Mouse (Mus musculus) c-Kit-positive CD71-positive TER-119-positive erythroid progenitor cells, embryonic 14.5 days (primary cell): ENCODE measurements around the gene Rps6ka5.

Experiments used
- DNase-seq: peaks from one replicate; pipeline ENCODE4 v3.0.0-alpha.2; 2013; ENCODE audit warnings: low spot score

Gene Rps6ka5

DNA sequence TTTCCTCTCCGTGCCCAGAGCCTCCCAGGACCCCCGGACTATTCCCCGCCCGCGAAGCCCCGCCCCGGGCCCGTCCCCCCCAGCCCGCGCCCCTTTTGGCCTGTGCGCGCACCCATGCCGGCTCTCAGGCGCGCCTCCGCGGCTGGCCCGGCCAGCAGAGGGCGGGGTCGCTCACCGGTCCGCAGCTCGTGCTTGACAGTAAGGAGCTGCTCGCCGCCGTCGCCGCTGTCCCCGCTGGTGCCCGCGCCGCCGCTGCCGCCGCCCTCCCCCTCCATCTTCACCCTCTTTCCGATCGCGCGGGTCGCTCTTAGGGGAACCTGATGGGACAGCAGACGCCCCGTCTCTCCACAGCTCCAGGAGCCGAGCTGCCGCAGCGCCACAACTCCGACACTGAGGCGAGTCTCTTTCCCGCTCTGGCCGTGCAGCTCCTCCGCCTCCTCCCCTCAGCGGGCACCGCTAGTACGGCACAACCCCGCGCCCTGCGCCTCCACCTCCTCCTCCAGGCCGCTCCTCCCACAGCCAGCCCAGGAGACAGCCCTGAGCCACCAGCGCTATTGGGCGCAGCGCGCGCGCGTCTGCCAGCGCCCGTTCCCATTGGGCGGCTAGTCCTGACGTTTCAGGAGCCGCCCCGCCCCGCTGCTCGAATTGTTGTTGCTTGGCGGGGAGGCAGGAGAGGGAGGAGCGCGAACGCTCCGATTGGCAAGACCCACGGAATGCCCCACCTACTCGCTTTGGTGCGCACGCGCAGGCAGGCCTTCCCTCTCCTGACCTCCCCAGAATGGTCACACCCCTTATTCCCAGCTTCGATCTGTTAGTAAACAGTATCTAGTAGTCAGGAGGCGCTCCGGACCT lies 2.0 kb downstream of the Rps6ka5 start:
- peak; percentile 99 for DNase-seq

DNA sequence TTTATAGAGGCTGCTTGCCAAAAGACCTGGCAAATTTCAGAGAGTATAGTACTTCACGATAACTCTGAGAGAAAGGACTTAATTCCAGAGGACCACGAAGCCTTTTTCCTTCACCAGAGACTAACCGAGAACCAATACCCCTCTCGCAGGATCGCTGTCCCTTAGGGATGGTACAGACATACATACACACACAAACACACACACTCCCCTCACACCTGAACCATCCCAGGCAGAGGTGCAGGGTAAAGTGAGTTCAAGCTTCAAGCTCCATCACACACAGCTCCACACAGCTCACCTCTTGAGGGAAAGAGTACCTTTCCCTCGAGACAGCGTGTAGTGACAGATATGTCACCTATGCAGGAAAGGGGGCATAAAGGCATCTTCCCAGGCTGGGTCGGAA lies 2.6 kb downstream of the Rps6ka5 start:
- no peak for DNase-seq

DNA sequence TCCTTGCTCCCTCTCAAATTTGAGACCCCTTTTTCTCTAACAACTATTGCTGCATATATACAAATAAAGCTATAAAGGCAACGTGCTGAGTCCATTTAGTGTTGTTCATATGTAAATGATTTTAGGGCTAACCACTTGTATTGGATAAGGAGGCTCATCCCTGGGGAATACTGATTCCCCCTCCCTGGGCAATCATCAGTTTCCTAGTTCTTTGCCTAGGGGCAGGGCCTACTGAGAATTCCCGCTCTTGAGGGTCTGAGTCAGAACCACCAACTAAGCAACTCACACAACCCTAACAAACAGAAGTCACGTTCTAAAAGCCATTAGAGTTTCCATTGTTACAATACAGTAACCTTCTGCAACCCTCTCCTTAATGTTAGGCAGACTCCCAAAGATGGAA lies 6.0 kb downstream of the Rps6ka5 start:
- no peak for DNase-seq

DNA sequence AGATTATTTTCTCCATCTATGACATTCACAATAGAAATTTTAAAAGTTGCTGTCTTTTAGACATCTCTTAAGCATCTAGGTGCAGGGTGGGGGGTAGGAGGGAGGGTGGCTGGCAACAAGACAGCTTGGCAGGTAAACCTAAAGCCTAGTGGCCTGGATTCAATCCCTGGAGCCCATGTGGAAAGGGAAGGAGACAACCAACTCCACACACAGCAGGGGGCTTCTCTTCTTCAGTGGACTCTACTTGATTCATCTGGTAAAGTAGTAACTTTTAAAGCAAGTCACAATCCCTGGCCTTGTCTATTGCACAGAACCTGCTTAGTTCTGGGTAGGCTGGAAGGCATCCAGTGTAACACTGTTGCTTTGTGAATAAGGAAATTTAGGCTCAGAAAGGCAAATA lies 9.3 kb downstream of the Rps6ka5 start:
- DNase-seq: no peak

DNA sequence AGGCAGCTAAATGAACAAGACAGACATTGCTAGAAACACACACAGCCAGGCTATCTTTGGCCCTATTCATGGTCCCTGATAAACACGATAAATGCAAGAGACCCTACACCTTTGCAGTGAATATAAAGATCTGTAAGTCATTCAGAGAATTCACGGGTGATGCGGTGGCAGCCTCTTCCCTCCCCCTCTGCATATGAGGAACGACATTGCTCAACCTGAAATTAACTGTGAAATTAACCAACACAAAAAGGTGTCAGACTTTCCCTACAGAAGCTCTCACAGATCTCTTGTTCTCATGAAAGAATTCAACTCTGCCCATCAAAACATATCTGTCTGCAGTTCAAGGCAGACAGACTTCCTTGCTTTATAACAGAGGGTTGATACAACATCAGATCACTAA lies 9.8 kb downstream of the Rps6ka5 start:
- no peak for DNase-seq

DNA sequence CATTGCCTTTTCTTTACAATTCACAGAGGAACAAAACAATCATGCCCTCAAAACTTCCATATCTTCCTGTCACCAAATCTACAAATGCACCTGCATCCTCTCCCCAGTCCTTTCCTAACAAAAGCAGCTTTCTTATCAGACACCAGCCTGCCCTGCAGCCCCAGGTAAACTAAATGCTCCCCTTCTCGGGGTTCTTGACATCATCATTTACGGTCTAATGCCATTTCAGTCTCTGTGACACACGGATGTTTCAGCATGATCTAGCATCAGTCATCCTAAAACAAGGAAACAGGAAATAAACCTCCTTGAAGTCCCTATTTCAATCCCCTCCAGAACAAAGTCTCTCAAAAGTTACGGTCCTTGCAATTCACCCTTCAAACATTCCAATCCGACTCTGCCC lies 15.0 kb downstream of the Rps6ka5 start:
- no peak for DNase-seq

DNA sequence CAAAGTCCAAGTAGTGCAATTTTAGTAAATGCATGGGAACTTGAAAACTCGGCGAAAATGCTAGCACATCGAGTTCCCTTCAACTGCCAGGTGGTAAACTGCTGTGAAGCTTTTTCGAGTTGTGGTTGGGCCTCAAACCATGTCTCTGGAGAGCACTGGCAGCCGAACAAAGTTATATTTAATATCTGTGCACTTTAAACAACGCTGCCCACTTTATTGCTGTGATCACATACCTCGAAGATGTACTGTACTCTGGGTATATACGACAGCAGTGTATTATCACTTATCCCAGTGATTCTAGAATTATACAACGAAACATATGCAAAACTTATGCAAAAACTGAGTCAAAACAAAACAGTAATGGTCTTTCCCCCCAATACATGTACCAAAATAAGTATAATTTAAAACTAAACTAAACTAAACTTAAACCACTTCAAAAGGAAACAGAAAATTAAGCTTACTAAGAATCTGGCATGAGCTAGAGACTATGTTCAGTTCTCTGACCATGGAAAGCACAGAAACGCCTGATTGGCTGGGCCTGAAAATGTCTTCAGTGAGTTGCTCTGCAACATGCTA lies 15.6 kb downstream of the Rps6ka5 start:
- no peak for DNase-seq

DNA sequence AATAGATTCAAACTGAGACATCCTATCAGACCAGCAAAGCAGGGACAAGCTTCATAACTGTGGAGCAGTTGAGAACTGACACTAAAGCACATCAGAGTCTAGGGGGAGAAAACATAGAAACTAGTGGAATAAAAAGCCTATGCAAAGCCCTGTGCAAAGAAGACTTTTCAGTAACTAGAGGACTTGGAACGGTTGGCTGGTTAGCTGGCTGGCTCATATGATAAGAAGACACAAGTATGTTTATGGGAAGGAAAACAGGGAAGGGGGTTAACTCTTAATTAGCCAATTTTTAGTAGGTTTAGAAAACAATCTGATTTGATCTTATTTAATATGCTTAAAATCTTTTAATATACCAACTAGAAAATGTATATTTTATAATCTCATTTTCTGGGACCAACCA lies 16.4 kb downstream of the Rps6ka5 start:
- no peak for DNase-seq

DNA sequence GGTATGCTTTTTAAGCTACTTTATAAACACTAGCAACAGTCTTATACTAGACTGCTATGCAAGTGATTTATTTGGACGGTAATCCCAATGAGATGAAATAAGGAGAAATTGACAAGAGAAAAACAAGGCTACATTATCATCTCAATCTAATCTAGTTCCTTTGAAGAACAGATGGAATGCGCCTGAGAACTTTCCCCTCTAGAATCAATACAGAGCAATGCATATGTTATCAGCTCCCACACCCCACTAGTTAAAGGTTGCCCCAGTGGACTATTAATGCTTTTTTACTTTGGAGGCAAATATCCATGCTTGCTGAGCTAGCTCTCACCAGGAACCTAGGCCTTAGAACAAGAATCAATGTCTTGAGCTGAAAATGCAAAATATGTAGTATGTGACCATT lies 19.5 kb downstream of the Rps6ka5 start:
- DNase-seq: no peak

DNA sequence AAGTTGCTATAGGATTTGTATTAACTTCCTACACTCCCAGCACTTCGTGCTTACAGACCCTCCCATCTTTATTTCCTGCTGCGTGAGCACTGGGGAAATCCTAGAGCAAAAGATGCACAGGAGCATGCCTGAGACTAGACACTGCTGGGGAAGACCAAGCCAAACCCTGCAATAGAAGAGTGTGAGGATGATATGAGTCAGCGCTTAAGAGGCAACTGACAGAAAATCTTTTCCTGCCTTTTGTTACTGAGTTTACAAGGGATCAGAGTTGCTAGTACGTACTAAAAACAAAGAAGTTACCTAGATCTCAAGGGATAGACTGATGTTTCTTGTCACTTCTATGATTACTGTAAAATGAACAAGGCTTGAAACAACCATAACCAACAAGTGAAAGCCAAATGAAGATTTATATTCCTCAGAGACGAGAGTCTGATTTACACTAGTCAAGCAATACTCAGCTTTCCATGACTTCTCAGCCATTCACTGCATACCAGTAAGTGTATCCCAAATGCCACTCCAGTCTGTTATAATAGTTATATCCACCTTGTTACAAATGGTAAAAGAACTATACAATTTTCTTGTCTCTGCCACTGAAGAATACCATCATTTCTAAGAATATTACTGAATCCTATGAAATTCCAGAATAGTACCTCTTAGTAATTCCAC lies 21.6 kb downstream of the Rps6ka5 start:
- no peak for DNase-seq

DNA sequence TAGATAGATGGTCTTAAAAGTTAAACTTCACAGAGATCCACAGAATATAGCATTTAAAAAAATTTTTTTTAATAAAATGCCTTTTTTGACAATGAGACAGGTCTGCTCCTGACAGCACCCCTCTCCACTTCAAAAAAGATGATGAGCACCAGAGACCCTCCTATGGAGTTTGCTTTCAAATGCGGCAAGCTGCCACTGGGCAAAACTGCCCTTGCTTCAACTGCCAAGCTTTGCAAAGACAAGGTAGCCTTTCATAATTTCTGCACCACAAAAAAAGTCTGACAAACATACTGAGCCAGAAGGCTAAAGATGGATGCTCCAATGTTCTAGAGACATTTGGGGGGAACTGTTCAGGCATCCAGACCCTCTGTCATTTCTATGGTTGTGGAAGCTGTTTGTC lies 28.8 kb downstream of the Rps6ka5 start:
- no peak for DNase-seq

DNA sequence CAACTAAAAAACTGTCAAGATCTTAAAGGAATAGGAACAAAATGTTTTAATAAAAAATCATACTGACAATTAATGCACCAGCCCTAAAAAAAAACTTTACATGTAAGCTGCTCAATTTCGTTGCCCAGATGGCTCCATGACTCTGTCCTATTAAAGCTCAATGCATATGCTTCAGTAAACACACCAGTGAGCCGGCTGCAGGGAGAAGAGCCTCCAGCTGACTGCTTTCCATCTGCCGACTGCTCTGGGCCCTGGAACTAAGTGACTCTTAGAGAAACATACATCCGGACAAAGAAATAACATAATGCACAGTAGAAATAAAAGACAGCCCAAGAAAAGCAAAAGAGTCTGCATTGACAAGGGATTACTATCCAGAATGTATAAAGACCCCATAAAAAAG lies 30.2 kb downstream of the Rps6ka5 start:
- no peak for DNase-seq

DNA sequence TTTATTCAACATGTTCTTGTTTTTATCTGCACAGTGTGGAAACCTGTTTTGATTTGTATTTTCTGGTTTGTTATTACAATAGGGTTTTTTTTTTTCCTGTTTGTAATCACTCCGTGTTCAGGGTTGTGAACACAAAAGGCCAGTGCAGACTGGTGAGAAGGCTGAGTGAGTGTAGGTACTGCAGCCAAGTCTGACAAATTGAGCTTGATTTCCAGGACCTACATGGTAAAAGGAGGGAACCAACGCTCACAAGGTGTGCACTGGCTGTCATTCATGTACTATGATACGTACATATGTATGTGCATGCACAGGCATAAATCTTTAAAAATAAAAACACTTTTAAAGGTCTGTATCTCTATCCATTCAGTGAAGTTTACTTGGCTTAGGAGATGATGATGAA lies 31.5 kb downstream of the Rps6ka5 start:
- DNase-seq: no peak

DNA sequence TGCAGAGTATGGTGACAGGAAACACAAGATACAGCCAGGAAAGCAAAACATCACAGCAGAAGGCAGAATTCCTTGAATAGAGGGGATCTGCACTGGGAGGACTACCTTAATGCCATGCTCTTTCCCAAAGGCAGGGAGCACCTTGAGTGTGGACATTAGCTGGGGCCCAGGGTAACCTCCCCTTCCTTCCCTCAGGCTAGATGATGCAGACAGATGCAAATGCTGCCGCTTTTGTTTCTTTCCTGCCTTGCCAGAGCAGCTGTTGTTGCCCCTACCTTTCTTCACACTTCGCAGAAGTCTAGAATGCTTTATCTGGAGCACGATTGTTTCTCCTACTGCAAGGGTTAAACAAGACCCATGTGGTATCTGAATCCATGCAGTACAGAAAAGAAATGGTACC lies 34.6 kb downstream of the Rps6ka5 start:
- no peak for DNase-seq

DNA sequence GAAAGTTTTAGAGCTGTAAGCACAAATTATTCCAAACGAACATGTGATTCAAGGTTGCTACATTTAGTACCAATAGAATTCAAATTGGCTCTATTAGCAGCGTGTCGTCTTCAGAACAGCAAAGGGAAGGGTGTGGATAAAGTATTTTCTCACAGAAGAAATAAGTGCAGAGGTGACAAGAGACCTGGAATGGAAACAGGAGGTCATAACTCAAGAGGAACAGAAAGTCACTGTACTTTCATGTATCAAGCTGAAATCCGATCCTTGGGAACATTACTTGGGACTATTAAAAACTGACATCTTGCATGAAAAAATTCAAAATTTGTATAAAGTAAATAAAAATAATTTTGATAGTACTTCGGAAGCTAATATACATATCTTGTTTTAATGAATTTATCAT lies 36.3 kb downstream of the Rps6ka5 start:
- no peak for DNase-seq

DNA sequence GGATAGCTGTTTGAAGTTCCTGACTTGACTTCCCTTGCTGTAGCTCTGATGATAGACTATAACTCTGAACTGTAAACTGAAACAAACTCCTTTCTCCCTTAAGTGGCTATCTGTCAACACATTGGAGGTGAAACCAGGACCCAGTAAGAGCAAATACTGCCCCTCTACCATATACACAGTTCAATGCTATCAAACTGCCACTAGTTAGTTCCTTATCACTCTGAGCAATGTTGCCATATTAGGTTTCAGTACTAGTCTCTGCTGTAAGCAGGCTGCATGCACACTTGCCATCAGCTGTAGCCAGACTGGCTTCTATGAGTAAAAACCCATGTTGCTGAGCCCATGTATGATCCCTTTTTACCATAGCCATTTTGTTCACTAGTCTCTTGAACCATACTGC lies 38.6 kb downstream of the Rps6ka5 start:
- DNase-seq: no peak

DNA sequence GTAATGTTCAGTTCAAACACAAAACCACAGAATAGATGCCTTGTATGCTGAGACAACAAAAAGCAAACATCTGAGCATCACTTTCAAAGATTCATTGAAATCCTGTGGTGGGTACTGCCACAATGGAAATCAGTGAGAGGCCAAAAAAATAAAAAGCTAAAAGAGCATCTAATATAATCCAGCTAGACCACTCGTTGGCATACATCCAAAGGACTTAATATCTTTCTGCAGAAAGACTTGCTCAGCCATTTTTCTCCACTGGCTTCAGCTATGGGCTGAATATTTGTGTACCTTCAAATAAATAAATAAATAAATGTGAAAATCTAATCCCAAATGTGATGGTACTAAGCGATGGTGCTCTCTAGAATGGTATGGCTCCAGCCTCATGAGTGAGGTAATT lies 39.8 kb downstream of the Rps6ka5 start:
- no peak for DNase-seq

DNA sequence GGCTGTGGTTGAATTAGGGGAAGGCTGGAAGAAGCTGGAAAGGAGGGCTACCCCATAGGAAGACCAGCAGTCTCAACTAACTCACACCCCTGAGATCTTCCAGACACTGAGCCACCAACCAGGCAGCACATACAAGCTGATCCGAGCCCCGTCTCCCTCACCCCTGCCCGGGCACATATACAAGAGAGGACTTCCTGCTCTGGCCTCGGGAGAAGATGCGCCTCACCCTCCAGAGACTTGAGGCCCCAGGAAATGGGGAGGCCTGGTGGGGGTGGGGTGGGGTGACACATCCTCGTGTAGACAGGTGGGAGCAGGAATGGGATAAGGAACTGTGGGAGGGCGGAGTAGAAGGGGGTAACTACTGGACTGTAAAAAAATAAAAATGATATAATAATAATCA lies 45.0 kb downstream of the Rps6ka5 start:
- no peak for DNase-seq

DNA sequence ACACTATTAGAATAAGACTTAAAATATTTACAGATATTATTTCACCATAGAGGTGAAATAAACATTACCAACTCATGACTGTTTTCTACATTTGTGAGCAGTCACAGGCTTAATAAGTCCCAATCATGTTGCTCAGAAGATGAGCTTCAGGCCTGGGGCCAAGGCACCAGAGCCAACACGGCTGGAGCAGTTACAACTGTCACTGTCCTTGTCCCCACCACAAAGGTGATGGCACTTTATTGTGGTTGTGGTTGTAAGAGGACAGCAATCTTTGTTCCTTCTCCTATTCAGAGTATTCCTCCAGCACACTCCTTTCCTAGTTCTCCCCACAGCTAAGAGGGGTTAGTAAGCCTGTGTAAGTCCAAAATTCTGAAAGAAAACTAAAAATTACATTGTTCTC lies 45.5 kb downstream of the Rps6ka5 start:
- no peak for DNase-seq

DNA sequence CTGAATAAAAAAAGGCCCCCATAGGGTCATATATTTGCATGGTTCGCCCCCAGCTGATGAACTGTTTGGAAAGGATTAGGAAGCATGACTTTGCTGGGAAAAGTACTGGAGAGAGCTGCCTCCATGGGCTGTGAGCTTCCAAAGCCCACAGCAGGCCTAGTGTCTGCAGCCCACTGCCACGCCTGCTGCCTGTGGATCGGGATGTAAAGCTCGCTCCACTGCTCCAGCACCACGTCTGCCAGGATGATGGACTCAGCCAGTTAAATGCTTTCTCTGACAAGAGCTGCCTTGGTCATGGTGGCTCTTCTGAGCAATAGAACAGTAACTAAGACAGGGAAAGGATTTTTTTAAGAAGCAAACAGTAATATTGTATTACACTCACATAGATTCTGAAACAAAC lies 46.1 kb downstream of the Rps6ka5 start:
- no peak for DNase-seq

DNA sequence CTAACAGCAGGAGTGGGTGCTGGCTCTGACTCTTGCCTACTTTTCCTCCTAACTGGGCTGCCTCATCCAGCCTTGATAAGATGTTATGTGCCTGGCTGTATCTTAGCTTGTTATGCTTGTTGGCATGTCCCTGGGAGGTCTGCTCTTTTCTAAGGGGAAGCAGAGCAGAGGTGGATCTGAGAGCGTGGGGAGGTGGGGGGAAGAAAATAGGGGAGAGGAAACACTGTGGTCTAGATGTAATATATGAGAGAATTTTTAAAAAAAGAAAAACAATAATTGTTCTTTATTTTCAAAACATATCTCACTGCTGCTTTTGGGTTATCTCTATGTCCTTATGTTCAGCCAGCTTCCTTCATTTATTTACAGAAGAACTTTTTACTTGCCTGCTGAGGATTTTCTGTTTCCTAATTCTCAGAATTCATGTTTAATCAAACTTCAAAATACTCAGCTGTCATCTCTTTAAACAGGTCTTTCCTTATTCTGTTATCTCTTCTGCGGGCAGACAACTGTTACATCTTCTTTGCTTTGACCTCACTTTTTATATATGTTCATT lies 56.1 kb downstream of the Rps6ka5 start:
- DNase-seq: peak; percentile 38

DNA sequence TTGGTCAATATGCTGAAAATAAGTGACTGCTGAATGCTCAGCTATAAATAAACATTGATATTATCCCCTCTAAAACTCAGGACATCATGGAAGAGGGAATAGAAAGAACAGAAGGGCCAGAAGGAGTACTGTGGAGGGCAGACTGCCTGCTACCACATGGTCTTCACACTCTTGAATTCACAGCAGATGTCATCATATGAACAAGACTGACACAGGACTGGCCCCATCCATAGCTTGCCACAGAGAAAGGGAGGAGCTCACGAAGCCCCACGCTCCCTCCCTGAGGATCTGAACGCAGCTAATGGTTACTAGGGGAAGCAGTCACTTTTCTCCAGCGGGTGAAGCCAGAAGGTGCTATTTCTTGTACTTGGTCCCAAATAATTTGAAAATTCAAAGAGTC lies 61.5 kb downstream of the Rps6ka5 start:
- DNase-seq: no peak

DNA sequence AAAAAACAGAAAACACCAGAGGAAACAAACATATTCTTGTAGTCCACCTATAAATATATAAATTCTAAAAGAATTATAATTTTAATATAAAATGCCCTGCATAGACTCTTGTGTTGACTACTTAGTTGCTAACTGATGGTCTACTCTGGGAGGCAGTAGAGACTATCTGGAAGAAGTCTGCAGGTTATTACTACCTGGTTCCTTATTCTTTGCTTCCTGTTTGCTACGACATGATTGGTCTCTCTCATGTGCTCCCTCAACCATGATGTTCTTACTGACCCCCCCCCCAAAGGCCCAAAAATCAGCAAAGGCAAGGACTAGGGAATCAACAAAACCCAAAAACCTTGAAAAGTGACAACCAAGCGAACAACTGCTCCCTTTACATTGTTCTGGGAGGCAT lies 66.7 kb downstream of the Rps6ka5 start:
- no peak for DNase-seq
